Mouse (Mus musculus) R1 (cell line): Measurements from ENCODE around the gene Cbx4.

Experiments
- DNase-seq: peaks from one replicate; pipeline ENCODE4 v3.0.0-alpha.2; 2018; ENCODE audit warnings: low read depth, low spot score

Cbx4 gene

GRCm38 (mm10) chr11:119042466-119043272, 43.4 kb downstream of the Cbx4 start:
- DNase-seq, result no peak

GRCm38 (mm10) chr11:119041750-119042465, 44.1 kb downstream of the Cbx4 start:
- peak; percentile 54 for DNase-seq

- peak; percentile 85 for DNase-seq
These were observed 44.7 kb downstream of the Cbx4 start for GRCm38 (mm10) chr11:119041325-119041716.

- DNase-seq, result peak; percentile 99
These were observed 45.3 kb downstream of the Cbx4 start, which contains the start of gene Cbx8 for GRCm38 (mm10) chr11:119040600-119041324. Gene Cbx8 (minus strand): TSS chr11:119040969.

- DNase-seq, result peak; percentile 6
These were observed 46.1 kb downstream of the Cbx4 start for GRCm38 (mm10) chr11:119039732-119040512.

GRCm38 (mm10) chr11:119038744-119039484, 47.1 kb downstream of the Cbx4 start:
- DNase-seq, result no peak

- peak; percentile 34 for DNase-seq
These were observed 48.1 kb downstream of the Cbx4 start for GRCm38 (mm10) chr11:119037780-119038401.

- peak; percentile 81 for DNase-seq
These were observed 48.9 kb downstream of the Cbx4 start for GRCm38 (mm10) chr11:119036934-119037779.

GRCm38 (mm10) chr11:119036447-119036846, 49.6 kb downstream of the Cbx4 start:
- peak; percentile 10 for DNase-seq

- peak; percentile 61 for DNase-seq
These were observed 50.3 kb downstream of the Cbx4 start for GRCm38 (mm10) chr11:119035686-119036165.

GRCm38 (mm10) chr11:119035094-119035685, 50.8 kb downstream of the Cbx4 start:
- no peak for DNase-seq

GRCm38 (mm10) chr11:119034635-119035034, 51.4 kb downstream of the Cbx4 start:
- no peak for DNase-seq

- peak; percentile 76 for DNase-seq
These were observed 52.0 kb downstream of the Cbx4 start for GRCm38 (mm10) chr11:119033874-119034558.
